Mouse (Mus musculus): ENCODE data around the gene Slc25a17.

The Slc25a17 gene

GRCm38 (mm10) chr15:81301193-81302070 is 59.2 kb downstream of the Slc25a17 start:
- no peak for DNase-seq (ENCODE audit: low spot score in 2 of 2)

- no peak for DNase-seq (ENCODE audit: low spot score in 2 of 2)
Observed at GRCm38 (mm10) chr15:81300520-81301069, 60.0 kb downstream of the Slc25a17 start.

GRCm38 (mm10) chr15:81299549-81299948 is 61.1 kb downstream of the Slc25a17 start:
- no peak for DNase-seq (ENCODE audit: low spot score in 2 of 2)

GRCm38 (mm10) chr15:81298213-81298612 is 62.4 kb downstream of the Slc25a17 start:
- DNase-seq (ENCODE audit: low spot score in 2 of 2): no peak

- no peak for DNase-seq (ENCODE audit: low spot score in 2 of 2)
Observed at GRCm38 (mm10) chr15:81297543-81297942, 63.1 kb downstream of the Slc25a17 start.

- DNase-seq (ENCODE audit: low spot score in 2 of 2): no peak
Observed at GRCm38 (mm10) chr15:81294897-81295296, 65.7 kb downstream of the Slc25a17 start.

GRCm38 (mm10) chr15:81294386-81294785 is 66.2 kb downstream of the Slc25a17 start:
- DNase-seq (ENCODE audit: low spot score in 2 of 2): no peak

- no peak for DNase-seq (ENCODE audit: low spot score in 2 of 2)
Observed at GRCm38 (mm10) chr15:81290747-81291146, 69.9 kb downstream of the Slc25a17 start.

- DNase-seq (ENCODE audit: low spot score in 2 of 2): no peak
Observed at GRCm38 (mm10) chr15:81290230-81290629, 70.4 kb downstream of the Slc25a17 start.

GRCm38 (mm10) chr15:81284121-81284734 is 76.4 kb downstream of the Slc25a17 start:
- no peak for DNase-seq (ENCODE audit: low spot score in 2 of 2)

GRCm38 (mm10) chr15:81278699-81279098 is 81.9 kb downstream of the Slc25a17 start:
- no peak for DNase-seq (ENCODE audit: low spot score in 2 of 2)

GRCm38 (mm10) chr15:81277928-81278327 is 82.7 kb downstream of the Slc25a17 start:
- DNase-seq (ENCODE audit: low spot score in 2 of 2): no peak

- DNase-seq (ENCODE audit: low spot score in 2 of 2): no peak
Observed at GRCm38 (mm10) chr15:81273361-81273760, 87.3 kb downstream of the Slc25a17 start.

GRCm38 (mm10) chr15:81272305-81273053 is 88.1 kb downstream of the Slc25a17 start:
- DNase-seq (ENCODE audit: low spot score in 2 of 2): peak in 1 of 2 experiments; percentile 24

Data from urinary bladder, postnatal 4 days (tissue).